9 mouse cellular contexts compared by ENCODE assay signal in genomic region chr2:102406324-102407304, GRCm38 (mm10). TPM values are rescaled to one million over a fixed set of nuclear protein-coding genes. Genes with fewer than 3 reads are reported as not detected.
DNase-seq lines count a peak whose midpoint lies in the region; ATAC-seq and TF ChIP-seq lines count a peak whose summit lies in the region.
"Had no signal": no experiment of that assay in that cellular context is flagged by ENCODE, and none has a peak within 500 bp of the region (broad histone marks: within the 10 kb centered on the region; RNA-seq: fewer than 3 reads in every experiment).

No protein-coding gene starts in this region.

- H3K9me3 ChIP-seq in embryonic facial prominence, embryonic 13.5 days: no peaks in the 10 kb centered on the region
- H3K9me3 ChIP-seq in lung, postnatal 0 days (ENCODE audit: low read length): no peaks in the 10 kb centered on the region

- no peak for TF ChIP-seq EP300 in lung, postnatal 0 days (IDR thresholded peaks at IDR 0.05)

- H3K4me2 ChIP-seq in embryonic facial prominence, embryonic 13.5 days: peak overlapping the region; percentile 44
- H3K4me2 ChIP-seq in lung, postnatal 0 days (replicated peaks; ENCODE audit: low read depth, low read length): peak overlapping the region; percentile 29; the same call in 1 of the 2 replicates

- WGBS in embryonic facial prominence, embryonic 13.5 days: 55% methylated on average over 4 of the region's 4 CpGs
- WGBS in lung, postnatal 0 days: 73% methylated on average over 4 of the region's 4 CpGs

- H3K4me3 ChIP-seq in embryonic facial prominence, embryonic 13.5 days: no peak overlapping the region
- H3K4me3 ChIP-seq in lung, postnatal 0 days (ENCODE audit: low read depth, low read length): no peak overlapping the region

- 0 out of 2 replicates have a peak, but pooled peaks have one; percentile 20 for ATAC-seq in embryonic facial prominence, embryonic 13.5 days (ENCODE audit: insufficient number of reproducible peaks, insufficient read depth, low FRiP score, low TSS enrichment, low read depth)
- 0 out of 2 replicates have a peak, but pooled peaks have one; percentile 19 for ATAC-seq in lung, postnatal 0 days

- peak; percentile 67 to 84 for DNase-seq in cerebellum, postnatal 14 days
- DNase-seq in cerebellum, adult 9-11 months: no peak
- peak; percentile 14 for DNase-seq in kidney, adult 18-20 months
- DNase-seq in kidney, postnatal 4 days: no peak
- no peak for DNase-seq in lung, postnatal 0 days (ENCODE audit: low spot score)
- DNase-seq in urinary bladder, postnatal 14 days (ENCODE audit: low spot score): no peak
- no peak for DNase-seq in adrenal gland, postnatal 36 days

- no peaks in the 10 kb centered on the region for H3K27me3 ChIP-seq in embryonic facial prominence, embryonic 13.5 days
- no peaks in the 10 kb centered on the region for H3K27me3 ChIP-seq in lung, postnatal 0 days (replicated peaks; ENCODE audit: insufficient read depth, low read length)

- TF ChIP-seq CTCF in lung, postnatal 0 days (IDR thresholded peaks at IDR 0.05): no peak

- H3K36me3 ChIP-seq in embryonic facial prominence, embryonic 13.5 days: no peaks in the 10 kb centered on the region
- H3K36me3 ChIP-seq in lung, postnatal 0 days (ENCODE audit: insufficient read depth, low read length): no peaks in the 10 kb centered on the region

- no peak overlapping the region for H3K9ac ChIP-seq in embryonic facial prominence, embryonic 13.5 days
- H3K9ac ChIP-seq in lung, postnatal 0 days (replicated peaks; ENCODE audit: low read depth): no peak overlapping the region

- no peak overlapping the region for H3K27ac ChIP-seq in embryonic facial prominence, embryonic 13.5 days
- H3K27ac ChIP-seq in lung, postnatal 0 days (ENCODE audit: low read length): no peak overlapping the region

- peaks cover 14% of the 10 kb centered on the region for H3K4me1 ChIP-seq in embryonic facial prominence, embryonic 13.5 days
- H3K4me1 ChIP-seq in lung, postnatal 0 days (ENCODE audit: insufficient read depth, low read depth, low read length): no peaks in the 10 kb centered on the region

RNA-seq across cellular contexts. Expression of gene Trim44, which starts 1.0 kb away (rescaled TPM):
- 29.9 and 34.2 TPM in 2 replicates for polyA plus RNA-seq in embryonic facial prominence, embryonic 13.5 days (2015; fragmentation: Nextera tagmentation; extraction: Ambion mirVana)
- 12.7 and 17.3 TPM in 2 replicates for polyA plus RNA-seq in lung, postnatal 0 days (2015; fragmentation: Nextera tagmentation; extraction: Ambion mirVana)
- 10 to 100 TPM; 65.2 to 66.6 TPM for total RNA-seq in adrenal gland, postnatal 36 days (2021)

RNA-seq across cellular contexts. Expression of gene Fjx1, which starts 45.7 kb away (rescaled TPM):
- polyA plus RNA-seq in embryonic facial prominence, embryonic 13.5 days (2015; fragmentation: Nextera tagmentation; extraction: Ambion mirVana): 14.1 and 16.7 TPM in 2 replicates
- 7.3 and 7.8 TPM in 2 replicates for polyA plus RNA-seq in lung, postnatal 0 days (2015; fragmentation: Nextera tagmentation; extraction: Ambion mirVana)
- 1 to 10 TPM in 1 of 2 experiments, under 1 TPM in 1; 0.46 to 1.2 TPM for total RNA-seq in adrenal gland, postnatal 36 days (2021)
- total RNA-seq: megakaryocyte, adult 5-6 weeks had no signal

Comparison
In these comparisons a context has a peak if more than half of its experiments do, and no peak if none do; other contexts are left out.
1. DNase-seq: peak in cerebellum, postnatal 14 days (2 of 2) and kidney, adult 18-20 months (single experiment); none in cerebellum, adult 9-11 months (single experiment), kidney, postnatal 4 days (0 of 2), lung, postnatal 0 days (single experiment), urinary bladder, postnatal 14 days (single experiment) and adrenal gland, postnatal 36 days (0 of 2).